Mouse (Mus musculus): ENCODE measurements around the gene Rims4. TPM values are rescaled to one million over a fixed set of nuclear protein-coding genes. Genes with fewer than 3 reads are reported as not detected.

The Rims4 gene
- under 1 TPM; 0.45 to 0.63 TPM for total RNA-seq (2021)

GRCm38 (mm10) chr2:163918317-163919258 lies at the start of gene Rims4:
Gene Rims4 (minus strand): TSS chr2:163918683.
- DNase-seq, result peak; percentile 42

- no peak for DNase-seq
These were observed 47.2 kb upstream of the Rims4 start for GRCm38 (mm10) chr2:163965706-163966105.

GRCm38 (mm10) chr2:163964606-163965560 lies 46.4 kb upstream of the Rims4 start:
- DNase-seq, result no peak

GRCm38 (mm10) chr2:163953622-163954310 lies 35.3 kb upstream of the Rims4 start:
- no peak for DNase-seq

- DNase-seq, result peak; percentile 72
These were observed 33.3 kb upstream of the Rims4 start for GRCm38 (mm10) chr2:163951770-163952169.

- DNase-seq, result no peak
These were observed 29.5 kb upstream of the Rims4 start for GRCm38 (mm10) chr2:163947976-163948375.

- DNase-seq, result peak; percentile 34
These were observed 27.7 kb upstream of the Rims4 start for GRCm38 (mm10) chr2:163946221-163946620.

- no peak for DNase-seq
These were observed 26.0 kb upstream of the Rims4 start for GRCm38 (mm10) chr2:163944511-163944910.

GRCm38 (mm10) chr2:163943056-163943455 lies 24.6 kb upstream of the Rims4 start:
- DNase-seq, result no peak

- DNase-seq, result peak; percentile 70
These were observed 21.0 kb upstream of the Rims4 start for GRCm38 (mm10) chr2:163939522-163939921.

- DNase-seq, result no peak
These were observed 13.7 kb upstream of the Rims4 start for GRCm38 (mm10) chr2:163932151-163932550.

GRCm38 (mm10) chr2:163928464-163929200 lies 10.1 kb upstream of the Rims4 start:
- no peak for DNase-seq

GRCm38 (mm10) chr2:163925044-163925443 lies 6.6 kb upstream of the Rims4 start:
- DNase-seq, result no peak

GRCm38 (mm10) chr2:163924531-163924930 lies 6.0 kb upstream of the Rims4 start:
- DNase-seq, result no peak

- DNase-seq, result no peak
These were observed 4.6 kb upstream of the Rims4 start for GRCm38 (mm10) chr2:163923113-163923512.

GRCm38 (mm10) chr2:163919581-163919980 lies 1.1 kb upstream of the Rims4 start:
- no peak for DNase-seq

- no peak for DNase-seq
These were observed 1.8 kb downstream of the Rims4 start for GRCm38 (mm10) chr2:163916703-163917102.

GRCm38 (mm10) chr2:163915294-163915791 lies 3.1 kb downstream of the Rims4 start:
- DNase-seq, result no peak

- no peak for DNase-seq
These were observed 4.4 kb downstream of the Rims4 start for GRCm38 (mm10) chr2:163914107-163914506.

- DNase-seq, result no peak
These were observed 4.8 kb downstream of the Rims4 start for GRCm38 (mm10) chr2:163913704-163914103.

- peak; percentile 14 for DNase-seq
These were observed 6.5 kb downstream of the Rims4 start for GRCm38 (mm10) chr2:163911826-163912444.
